Mouse (Mus musculus): ENCODE data around the gene Dclk3. TPM values are rescaled to one million over a fixed set of nuclear protein-coding genes. Genes with fewer than 3 reads are reported as not detected.
A peak's percentile ranks its signal among the peaks of the same experiment; 100 is the strongest.

Gene Dclk3
- polyA plus RNA-seq, 1 experiment, result 0.09 TPM

DNA sequence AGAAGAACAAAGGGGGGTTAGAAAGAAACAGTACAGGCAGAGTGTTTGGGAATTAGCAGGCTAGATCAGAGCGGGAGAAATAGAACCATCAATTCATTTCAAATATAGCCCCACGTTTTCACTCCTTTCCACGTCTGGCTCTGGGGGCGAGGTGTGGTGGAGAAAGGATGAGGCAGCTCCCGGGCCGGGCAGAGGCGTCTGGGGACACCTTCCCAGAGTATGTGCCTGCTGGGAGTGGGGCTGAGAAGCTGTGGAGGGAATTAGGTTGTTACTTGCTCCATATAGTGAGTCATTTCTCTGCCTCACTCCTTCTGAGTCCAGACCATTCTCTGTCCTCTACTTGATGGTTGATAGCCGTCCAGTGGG lies 938 bp downstream of the Dclk3 start:
- H3K36me3 ChIP-seq (ENCODE audit: control insufficient read depth, insufficient read depth, low read length), result no peaks in the 10 kb centered on the region
- TF ChIP-seq CTCF (IDR thresholded peaks at IDR 0.05; ENCODE audit: control insufficient read depth, insufficient read depth, insufficient replicate concordance, low read depth, low read length) (no peak), POLR2A (IDR thresholded peaks at IDR 0.05; ENCODE audit: control insufficient read depth, low read depth, low read length) (no peak)
- no peaks in the 10 kb centered on the region for H3K27me3 ChIP-seq (ENCODE audit: control insufficient read depth, insufficient read depth, low read length)
- peaks cover 5% of the 10 kb centered on the region for H3K4me1 ChIP-seq (ENCODE audit: control insufficient read depth, insufficient read depth, low read length)
- H3K4me3 ChIP-seq (ENCODE audit: control insufficient read depth, low read depth, low read length), result peak overlapping the region; percentile 83
- H3K27ac ChIP-seq (ENCODE audit: control insufficient read depth, insufficient read depth, low read depth, low read length), result no peak overlapping the region

DNA sequence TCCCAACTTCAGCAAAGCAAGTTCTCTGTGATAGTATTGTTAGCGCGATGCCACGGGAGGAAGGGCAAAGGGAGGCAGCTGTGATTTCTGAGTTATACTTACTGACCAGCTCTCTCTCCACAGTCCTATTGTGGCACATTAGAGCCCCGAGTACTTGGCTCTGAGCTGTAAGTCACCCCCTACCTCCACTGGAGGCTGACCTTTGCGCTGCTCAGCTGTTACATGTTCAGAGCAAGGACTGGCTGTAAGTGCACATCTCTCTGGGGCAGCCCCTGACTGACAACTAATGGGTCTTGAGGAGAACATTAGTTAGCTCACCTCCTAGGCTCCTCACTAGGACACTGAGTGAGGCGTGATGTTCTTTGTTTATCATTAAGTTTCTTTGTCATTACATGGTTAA lies 1.6 kb downstream of the Dclk3 start:
- H3K4me3 ChIP-seq (ENCODE audit: control insufficient read depth, low read depth, low read length), result no peak overlapping the region
- no peaks in the 10 kb centered on the region for H3K36me3 ChIP-seq (ENCODE audit: control insufficient read depth, insufficient read depth, low read length)
- H3K27ac ChIP-seq (ENCODE audit: control insufficient read depth, insufficient read depth, low read depth, low read length), result no peak overlapping the region
- H3K27me3 ChIP-seq (ENCODE audit: control insufficient read depth, insufficient read depth, low read length), result no peaks in the 10 kb centered on the region
- H3K4me1 ChIP-seq (ENCODE audit: control insufficient read depth, insufficient read depth, low read length), result peaks cover 5% of the 10 kb centered on the region
- TF ChIP-seq POLR2A (IDR thresholded peaks at IDR 0.05; ENCODE audit: control insufficient read depth, low read depth, low read length), result no peak
- no peak for TF ChIP-seq CTCF (IDR thresholded peaks at IDR 0.05; ENCODE audit: control insufficient read depth, insufficient read depth, insufficient replicate concordance, low read depth, low read length)

DNA sequence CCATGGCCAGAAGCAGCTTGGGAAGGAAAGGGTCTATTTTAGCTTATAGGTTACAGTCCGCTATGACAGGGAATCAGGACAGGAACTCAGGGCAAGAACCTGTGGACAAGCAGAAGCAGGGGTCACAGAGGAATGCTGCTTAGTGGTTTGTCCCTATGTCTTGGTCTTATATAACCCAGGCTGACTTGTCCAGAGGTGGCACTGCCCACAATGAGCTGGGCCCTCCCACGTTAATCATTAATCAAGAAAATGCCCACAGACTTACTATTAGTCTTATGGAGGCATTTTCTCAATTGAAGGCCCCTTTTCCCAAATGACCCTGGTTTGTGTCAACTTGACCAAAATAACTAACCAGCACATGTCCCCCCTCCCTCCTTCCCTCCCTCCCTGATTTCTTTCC lies 2.3 kb downstream of the Dclk3 start:
- Histone ChIP-seq H3K4me1 (ENCODE audit: control insufficient read depth, insufficient read depth, low read length) (peaks cover 5% of the 10 kb centered on the region), H3K27ac (ENCODE audit: control insufficient read depth, insufficient read depth, low read depth, low read length) (no peak overlapping the region), H3K36me3 (ENCODE audit: control insufficient read depth, insufficient read depth, low read length) (no peaks in the 10 kb centered on the region), H3K27me3 (ENCODE audit: control insufficient read depth, insufficient read depth, low read length) (no peaks in the 10 kb centered on the region), H3K4me3 (ENCODE audit: control insufficient read depth, low read depth, low read length) (no peak overlapping the region)
- TF ChIP-seq POLR2A (IDR thresholded peaks at IDR 0.05; ENCODE audit: control insufficient read depth, low read depth, low read length) (no peak), CTCF (IDR thresholded peaks at IDR 0.05; ENCODE audit: control insufficient read depth, insufficient read depth, insufficient replicate concordance, low read depth, low read length) (no peak)

DNA sequence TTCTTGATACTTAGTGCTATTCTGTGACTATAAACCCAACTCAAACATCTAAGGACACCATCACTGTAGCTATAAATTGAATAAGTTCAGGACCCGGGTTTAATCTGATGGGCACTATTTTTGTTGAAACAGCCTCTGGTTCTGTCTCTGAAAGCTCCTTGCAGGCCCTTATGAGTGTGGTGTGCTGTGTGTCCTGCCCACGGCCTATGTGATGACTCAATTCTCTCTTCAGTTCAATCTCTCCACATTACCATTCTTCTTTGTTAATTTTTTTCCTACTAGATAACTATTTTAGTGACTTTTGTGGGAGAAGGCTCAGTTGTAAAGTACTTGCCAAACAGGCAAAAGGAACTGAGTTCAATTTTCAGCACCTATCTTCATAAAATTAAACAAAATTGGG lies 7.3 kb downstream of the Dclk3 start:
- no peaks in the 10 kb centered on the region for H3K27me3 ChIP-seq (ENCODE audit: control insufficient read depth, insufficient read depth, low read length)
- H3K27ac ChIP-seq (ENCODE audit: control insufficient read depth, insufficient read depth, low read depth, low read length), result no peak overlapping the region
- H3K4me1 ChIP-seq (ENCODE audit: control insufficient read depth, insufficient read depth, low read length), result no peaks in the 10 kb centered on the region
- no peaks in the 10 kb centered on the region for H3K36me3 ChIP-seq (ENCODE audit: control insufficient read depth, insufficient read depth, low read length)
- H3K4me3 ChIP-seq (ENCODE audit: control insufficient read depth, low read depth, low read length), result no peak overlapping the region
- TF ChIP-seq POLR2A (IDR thresholded peaks at IDR 0.05; ENCODE audit: control insufficient read depth, low read depth, low read length), result no peak
- no peak for TF ChIP-seq CTCF (IDR thresholded peaks at IDR 0.05; ENCODE audit: control insufficient read depth, insufficient read depth, insufficient replicate concordance, low read depth, low read length)

DNA sequence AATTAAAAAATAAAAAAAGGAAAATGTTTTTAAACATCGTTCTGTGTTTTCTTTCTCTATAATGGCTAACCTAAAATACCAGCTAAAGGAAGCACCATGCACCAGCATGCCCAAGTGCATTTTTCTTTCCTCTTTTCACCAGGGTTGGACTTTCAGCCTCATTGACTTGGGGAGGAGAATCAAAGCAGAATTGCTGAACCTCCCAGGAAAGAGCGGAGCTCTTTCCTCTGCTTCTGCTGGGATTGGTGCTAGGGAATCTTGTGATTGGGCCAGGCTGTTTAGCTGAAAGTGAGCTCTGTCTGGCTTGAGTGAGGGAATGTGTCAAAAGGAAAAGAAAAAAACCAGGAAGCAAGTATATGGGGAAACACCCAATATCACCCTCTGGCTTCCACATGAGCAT lies 10.1 kb downstream of the Dclk3 start:
- Histone ChIP-seq H3K36me3 (ENCODE audit: control insufficient read depth, insufficient read depth, low read length) (no peaks in the 10 kb centered on the region), H3K4me1 (ENCODE audit: control insufficient read depth, insufficient read depth, low read length) (no peaks in the 10 kb centered on the region), H3K4me3 (ENCODE audit: control insufficient read depth, low read depth, low read length) (no peak overlapping the region), H3K27me3 (ENCODE audit: control insufficient read depth, insufficient read depth, low read length) (no peaks in the 10 kb centered on the region), H3K27ac (ENCODE audit: control insufficient read depth, insufficient read depth, low read depth, low read length) (no peak overlapping the region)
- TF ChIP-seq CTCF (IDR thresholded peaks at IDR 0.05; ENCODE audit: control insufficient read depth, insufficient read depth, insufficient replicate concordance, low read depth, low read length) (no peak), POLR2A (IDR thresholded peaks at IDR 0.05; ENCODE audit: control insufficient read depth, low read depth, low read length) (no peak)

DNA sequence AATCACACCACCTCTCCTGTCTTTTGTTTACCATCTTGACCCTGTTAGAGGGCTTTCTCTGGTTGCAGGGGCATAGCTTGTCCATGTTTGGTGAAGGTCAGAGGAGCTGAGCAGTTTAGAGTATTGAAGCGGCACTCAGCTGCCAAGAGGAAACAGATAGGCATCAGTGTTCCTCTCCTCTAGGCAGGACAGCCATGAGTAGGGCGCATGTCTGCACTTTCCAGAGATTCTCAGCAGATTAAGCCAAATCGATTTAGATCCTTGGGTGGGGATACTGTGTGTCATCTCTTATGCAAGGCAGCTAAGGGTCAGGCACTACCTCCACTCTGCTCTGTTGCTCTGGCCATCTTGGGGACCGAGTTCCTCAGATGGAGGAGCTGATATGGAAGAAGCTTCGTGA lies 11.0 kb downstream of the Dclk3 start:
- no peak overlapping the region for H3K4me3 ChIP-seq (ENCODE audit: control insufficient read depth, low read depth, low read length)

DNA sequence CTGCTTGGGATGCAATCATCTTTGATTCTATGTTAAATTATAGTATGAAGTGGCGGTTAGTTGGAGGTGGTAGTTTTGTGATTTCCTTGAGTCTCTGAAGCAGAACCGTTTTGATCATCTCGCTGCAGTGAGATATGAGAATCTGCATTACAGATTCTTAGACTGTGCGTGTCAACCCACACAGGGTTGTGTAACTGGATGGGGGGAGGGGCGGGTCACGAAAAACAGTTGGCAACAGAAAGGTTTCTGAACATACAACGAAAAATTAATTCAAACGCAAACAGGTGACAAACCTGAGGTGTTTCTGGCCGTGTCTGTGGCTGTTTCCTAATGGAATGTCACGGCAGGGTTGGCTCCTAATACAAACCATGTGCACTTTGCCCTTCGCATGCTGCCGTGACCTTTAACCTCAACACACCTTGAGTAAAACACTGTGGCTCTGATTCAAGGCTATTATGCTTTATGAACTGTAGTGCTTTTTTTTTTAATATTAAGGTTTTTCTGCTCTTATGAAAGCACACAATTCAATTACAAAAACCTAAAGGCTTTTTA lies 12.0 kb downstream of the Dclk3 start:
- no peak overlapping the region for H3K27ac ChIP-seq (ENCODE audit: control insufficient read depth, insufficient read depth, low read depth, low read length)
- TF ChIP-seq POLR2A (IDR thresholded peaks at IDR 0.05; ENCODE audit: control insufficient read depth, low read depth, low read length), result no peak
- TF ChIP-seq CTCF (IDR thresholded peaks at IDR 0.05; ENCODE audit: control insufficient read depth, insufficient read depth, insufficient replicate concordance, low read depth, low read length), result no peak
- no peak overlapping the region for H3K4me3 ChIP-seq (ENCODE audit: control insufficient read depth, low read depth, low read length)
- H3K27me3 ChIP-seq (ENCODE audit: control insufficient read depth, insufficient read depth, low read length), result no peaks in the 10 kb centered on the region
- no peaks in the 10 kb centered on the region for H3K4me1 ChIP-seq (ENCODE audit: control insufficient read depth, insufficient read depth, low read length)
- no peaks in the 10 kb centered on the region for H3K36me3 ChIP-seq (ENCODE audit: control insufficient read depth, insufficient read depth, low read length)

More for the DNA sequence above, 11.0 kb downstream of the Dclk3 start:
- Histone ChIP-seq H3K36me3 (ENCODE audit: control insufficient read depth, insufficient read depth, low read length) (no peaks in the 10 kb centered on the region), H3K27me3 (ENCODE audit: control insufficient read depth, insufficient read depth, low read length) (no peaks in the 10 kb centered on the region), H3K27ac (ENCODE audit: control insufficient read depth, insufficient read depth, low read depth, low read length) (no peak overlapping the region), H3K4me1 (ENCODE audit: control insufficient read depth, insufficient read depth, low read length) (no peaks in the 10 kb centered on the region)
- TF ChIP-seq CTCF (IDR thresholded peaks at IDR 0.05; ENCODE audit: control insufficient read depth, insufficient read depth, insufficient replicate concordance, low read depth, low read length) (no peak), POLR2A (IDR thresholded peaks at IDR 0.05; ENCODE audit: control insufficient read depth, low read depth, low read length) (no peak)

DNA sequence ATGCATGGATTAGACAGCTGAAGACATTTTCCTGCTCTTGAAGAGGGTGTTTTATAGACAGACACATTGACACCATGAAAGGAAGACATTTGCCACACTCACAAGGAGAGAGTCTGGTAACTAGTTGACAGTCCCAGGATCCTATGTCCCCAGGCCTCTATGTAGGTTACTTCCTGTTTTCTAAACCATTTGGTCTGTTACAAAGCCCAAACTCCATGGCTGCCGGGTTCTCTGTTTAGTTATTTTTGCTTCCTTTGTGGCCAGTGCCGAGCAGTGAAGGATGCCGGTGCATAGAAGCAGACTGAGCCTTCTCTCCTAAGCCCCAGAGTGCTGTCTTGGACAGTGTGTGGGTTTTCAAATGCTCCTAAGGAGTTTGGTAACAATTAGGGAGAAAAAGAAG lies 15.0 kb downstream of the Dclk3 start:
- TF ChIP-seq POLR2A (IDR thresholded peaks at IDR 0.05; ENCODE audit: control insufficient read depth, low read depth, low read length) (no peak), CTCF (IDR thresholded peaks at IDR 0.05; ENCODE audit: control insufficient read depth, insufficient read depth, insufficient replicate concordance, low read depth, low read length) (no peak)
- no peak overlapping the region for H3K4me3 ChIP-seq (ENCODE audit: control insufficient read depth, low read depth, low read length)
- no peaks in the 10 kb centered on the region for H3K36me3 ChIP-seq (ENCODE audit: control insufficient read depth, insufficient read depth, low read length)
- no peak overlapping the region for H3K27ac ChIP-seq (ENCODE audit: control insufficient read depth, insufficient read depth, low read depth, low read length)
- H3K27me3 ChIP-seq (ENCODE audit: control insufficient read depth, insufficient read depth, low read length), result no peaks in the 10 kb centered on the region
- H3K4me1 ChIP-seq (ENCODE audit: control insufficient read depth, insufficient read depth, low read length), result no peaks in the 10 kb centered on the region
